Mouse (Mus musculus): ENCODE data around the gene Phactr3.
A peak's percentile ranks its signal among the peaks of the same experiment; 100 is the strongest.

The Phactr3 gene

GRCm38 (mm10) chr2:178264389-178264788, 145.6 kb downstream of the Phactr3 start:
- peak; percentile 95 for DNase-seq

- DNase-seq, result no peak
Measured at GRCm38 (mm10) chr2:178265454-178265853, 146.7 kb downstream of the Phactr3 start.

- peak; percentile 47 for DNase-seq
Measured at GRCm38 (mm10) chr2:178270794-178271193, 152.0 kb downstream of the Phactr3 start.

- no peak for DNase-seq
Measured at GRCm38 (mm10) chr2:178272350-178272749, 153.6 kb downstream of the Phactr3 start.

DNA sequence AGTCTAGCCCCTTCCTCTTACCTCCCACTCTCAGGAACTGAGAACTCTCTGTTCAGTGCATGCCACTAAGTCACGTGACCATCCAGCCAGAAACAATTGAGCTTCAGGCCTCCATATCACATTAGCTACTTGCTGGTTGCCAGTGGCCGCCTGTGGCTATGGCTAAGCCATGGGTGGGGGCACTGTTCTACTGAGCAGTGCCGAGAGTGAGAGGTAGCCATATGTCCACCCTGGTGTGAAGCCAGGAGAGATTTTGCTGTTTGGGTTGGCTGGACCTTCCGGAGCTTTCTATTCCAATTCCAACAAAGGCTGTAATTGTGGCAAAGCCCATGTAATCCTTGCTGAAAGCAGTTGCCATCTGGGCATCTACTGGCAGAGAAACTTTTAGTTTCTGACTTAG, 155.4 kb downstream of the Phactr3 start:
- DNase-seq, result peak; percentile 86

GRCm38 (mm10) chr2:178277206-178277605, 158.4 kb downstream of the Phactr3 start:
- no peak for DNase-seq

GRCm38 (mm10) chr2:178281183-178281582, 162.4 kb downstream of the Phactr3 start:
- DNase-seq, result no peak

GRCm38 (mm10) chr2:178287285-178287684, 168.5 kb downstream of the Phactr3 start:
- peak; percentile 45 for DNase-seq

GRCm38 (mm10) chr2:178288666-178289065, 169.9 kb downstream of the Phactr3 start:
- DNase-seq, result no peak

- no peak for DNase-seq
Measured at GRCm38 (mm10) chr2:178303453-178304187, 184.8 kb downstream of the Phactr3 start.

- DNase-seq, result no peak
Measured at GRCm38 (mm10) chr2:178304188-178304529, 185.4 kb downstream of the Phactr3 start.

GRCm38 (mm10) chr2:178304669-178305068, 185.9 kb downstream of the Phactr3 start:
- no peak for DNase-seq

DNA sequence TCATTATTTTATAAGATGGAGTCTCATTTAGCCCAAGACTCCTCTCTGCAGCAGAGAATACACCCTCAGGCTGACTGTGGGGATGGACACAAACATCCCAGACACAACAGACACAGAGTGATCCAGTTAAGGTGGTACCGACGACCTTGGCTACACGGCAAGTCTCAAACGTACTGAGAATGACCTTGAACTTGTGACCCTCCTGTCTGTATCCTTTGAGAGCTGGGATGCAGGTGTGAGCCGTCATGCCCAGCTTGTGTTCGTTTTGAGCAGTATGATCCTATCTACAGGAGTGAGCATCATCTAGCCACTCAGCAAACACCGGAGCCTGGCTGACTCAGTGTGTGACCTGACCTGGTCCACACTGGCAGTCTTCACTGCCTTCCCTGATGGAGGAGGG, 194.8 kb downstream of the Phactr3 start:
- DNase-seq, result no peak

DNA sequence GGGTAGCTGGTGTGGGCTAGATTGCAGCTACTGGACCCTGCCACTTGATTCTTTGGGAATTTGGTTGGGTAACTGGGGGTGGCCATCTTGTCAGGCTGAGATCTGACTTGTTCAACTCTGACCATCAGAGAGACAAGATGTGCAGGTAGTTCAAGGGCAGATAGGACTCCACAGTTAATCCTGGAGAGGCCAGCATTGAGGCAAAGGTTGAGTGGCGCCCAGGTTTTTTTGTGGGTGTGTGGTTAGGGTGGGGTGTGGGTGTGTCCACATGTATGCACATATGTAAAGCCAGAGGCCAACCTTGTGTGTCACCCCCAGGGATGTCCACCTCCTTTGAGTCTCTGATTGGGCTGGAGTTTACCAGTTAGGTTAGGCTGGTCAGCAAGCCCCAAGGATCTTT, 197.5 kb downstream of the Phactr3 start:
- DNase-seq, result no peak

DNA sequence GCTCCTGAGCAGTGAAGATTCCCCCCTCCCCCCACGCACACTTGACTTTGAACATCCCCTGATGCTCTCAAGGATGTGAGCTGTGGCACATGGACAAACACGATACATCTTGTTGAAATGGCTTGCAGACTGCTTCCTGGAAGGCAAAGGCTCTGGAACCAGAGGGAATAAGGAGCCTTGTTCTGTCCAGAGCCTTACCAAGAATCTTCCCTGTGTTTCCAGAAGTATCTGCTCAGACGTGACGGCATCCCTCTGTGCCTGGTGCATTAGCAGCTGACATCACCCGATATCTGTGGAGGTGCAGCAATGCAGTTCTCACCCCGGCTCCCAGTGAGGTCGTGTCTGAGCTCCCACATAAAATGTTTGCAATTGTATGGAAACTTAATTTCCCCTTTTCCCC, 201.0 kb downstream of the Phactr3 start:
- no peak for DNase-seq

DNA sequence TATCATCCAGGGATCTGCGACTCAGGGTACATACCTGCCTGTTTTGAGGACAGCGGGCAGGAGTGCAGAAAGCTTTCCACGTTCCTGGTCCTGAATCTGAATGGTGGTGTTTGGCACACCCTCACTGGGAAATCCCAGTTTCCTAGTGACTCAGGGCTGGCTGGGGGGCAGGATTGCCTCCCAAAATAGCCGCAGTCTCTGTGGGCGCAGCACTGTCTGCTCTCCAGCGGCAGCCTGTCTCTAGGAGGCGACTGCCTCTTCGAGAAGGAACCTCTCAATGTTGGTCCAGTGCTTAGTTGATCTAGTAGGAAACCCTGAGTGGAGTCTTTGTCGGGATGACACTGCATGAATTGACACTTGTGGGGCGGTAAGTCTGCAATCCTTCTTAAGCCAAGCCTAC, 202.5 kb downstream of the Phactr3 start:
- DNase-seq, result no peak

- DNase-seq, result no peak
Measured at GRCm38 (mm10) chr2:178324410-178324809, 205.6 kb downstream of the Phactr3 start.

- DNase-seq, result no peak
Measured at GRCm38 (mm10) chr2:178324818-178325217, 206.0 kb downstream of the Phactr3 start.

DNA sequence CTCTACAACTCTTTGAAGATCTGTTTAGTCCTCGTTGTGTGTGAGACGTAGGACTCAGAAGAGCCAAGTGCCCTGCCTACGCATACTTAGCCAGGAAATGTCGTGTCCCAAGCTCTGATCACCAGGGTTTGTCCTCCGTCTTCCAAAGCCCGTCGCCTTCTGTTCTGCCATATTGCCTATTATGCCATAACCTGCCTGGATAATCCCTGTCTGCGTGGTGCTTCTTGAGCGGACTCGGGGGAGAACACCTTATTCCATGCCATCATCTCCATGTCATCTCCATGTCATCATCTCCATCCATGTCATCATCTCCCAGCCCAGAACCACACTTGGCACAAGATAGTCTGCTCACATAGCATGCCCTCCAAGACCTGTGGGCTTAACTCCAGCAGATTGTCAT, 207.3 kb downstream of the Phactr3 start:
- DNase-seq, result no peak

GRCm38 (mm10) chr2:178326750-178327465, 208.1 kb downstream of the Phactr3 start:
- DNase-seq, result peak; percentile 12

GRCm38 (mm10) chr2:178327466-178328040, 208.8 kb downstream of the Phactr3 start:
- DNase-seq, result peak; percentile 67

- DNase-seq, result no peak
Measured at GRCm38 (mm10) chr2:178329551-178329950, 210.8 kb downstream of the Phactr3 start.

GRCm38 (mm10) chr2:178329986-178330385, 211.2 kb downstream of the Phactr3 start:
- no peak for DNase-seq

GRCm38 (mm10) chr2:178337878-178338277, 219.1 kb downstream of the Phactr3 start:
- DNase-seq, result no peak
